Mouse (Mus musculus) MEL-GATA-1-ER (cell line): ENCODE data around the gene Emc6.

ENCODE experiments used
- DNase-seq: peaks from one replicate; pipeline ENCODE4 v3.0.0-alpha.2; 2012; ENCODE audit warnings: low read depth; ENCODE audit errors: extremely low read depth

Emc6 gene

DNA sequence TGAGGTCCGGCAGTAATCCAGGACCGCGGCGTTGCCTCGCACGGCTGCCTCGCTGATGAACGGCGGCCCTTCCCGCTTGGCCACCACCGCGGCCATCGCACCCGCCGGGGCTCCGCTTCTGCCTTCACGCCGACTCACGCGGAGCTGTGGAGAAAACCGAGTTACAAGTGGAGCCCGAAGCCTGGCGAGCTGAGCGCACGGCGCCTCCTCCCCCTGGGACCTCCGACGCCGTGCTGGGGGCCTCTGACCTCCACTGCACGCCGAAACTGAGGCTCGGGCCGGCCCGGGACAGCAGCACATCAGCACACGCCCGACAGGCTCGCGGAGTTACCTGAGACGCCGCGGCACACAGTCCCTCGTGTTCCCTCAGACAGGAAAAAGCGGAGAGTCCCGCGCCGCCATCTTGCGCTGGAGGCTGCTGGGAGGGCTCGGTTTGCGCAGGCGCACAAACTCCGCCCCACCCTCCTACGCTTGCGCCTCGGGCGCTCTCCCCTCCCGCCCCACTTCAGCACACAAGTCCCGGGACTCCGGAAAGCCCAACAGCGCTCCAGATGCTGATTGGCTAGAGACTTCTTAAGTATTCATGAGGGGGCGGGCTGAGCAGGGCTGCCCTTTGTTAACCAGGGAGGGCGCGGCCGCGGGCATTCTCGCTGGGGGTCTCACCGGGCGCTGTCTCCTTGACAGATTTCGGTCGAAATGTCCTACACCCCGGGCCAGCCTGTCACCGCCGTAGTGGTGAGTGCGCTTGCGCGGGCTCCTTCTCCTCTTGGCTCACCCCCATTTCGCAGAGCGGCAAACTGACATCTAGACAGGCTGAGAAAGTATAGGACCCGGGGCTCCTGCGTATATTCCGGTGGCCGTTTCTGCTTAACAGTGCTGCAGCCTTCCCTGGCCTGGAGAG is at the start of gene Emc6, which contains the start of gene Tax1bp3:
TSS of gene Emc6 (minus strand) at position 430 of the 901 bp plus-strand sequence.
TSS of gene Tax1bp3 (plus strand) at position 476 of the 901 bp plus-strand sequence.
- peak; percentile 94 for DNase-seq

DNA sequence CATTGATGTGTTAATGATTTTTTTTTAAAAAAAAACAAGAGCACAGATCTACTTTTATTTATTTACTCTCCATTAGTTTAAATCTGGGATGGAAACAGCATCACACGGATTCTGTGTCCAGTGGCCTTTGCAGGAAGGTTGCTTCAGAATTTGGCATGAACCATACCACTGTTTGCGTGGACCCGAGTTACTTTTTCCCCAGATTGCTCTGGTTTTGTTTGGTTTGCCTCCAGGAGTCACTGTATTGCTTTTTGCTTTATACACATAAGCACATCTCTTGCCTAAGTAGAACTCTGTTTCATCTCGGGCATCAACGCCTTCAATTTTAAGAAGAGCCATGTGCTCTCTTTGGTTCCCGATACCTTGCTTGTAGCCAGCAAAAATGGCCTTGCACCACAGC is 49.0 kb upstream of the Emc6 start:
- DNase-seq, result no peak

DNA sequence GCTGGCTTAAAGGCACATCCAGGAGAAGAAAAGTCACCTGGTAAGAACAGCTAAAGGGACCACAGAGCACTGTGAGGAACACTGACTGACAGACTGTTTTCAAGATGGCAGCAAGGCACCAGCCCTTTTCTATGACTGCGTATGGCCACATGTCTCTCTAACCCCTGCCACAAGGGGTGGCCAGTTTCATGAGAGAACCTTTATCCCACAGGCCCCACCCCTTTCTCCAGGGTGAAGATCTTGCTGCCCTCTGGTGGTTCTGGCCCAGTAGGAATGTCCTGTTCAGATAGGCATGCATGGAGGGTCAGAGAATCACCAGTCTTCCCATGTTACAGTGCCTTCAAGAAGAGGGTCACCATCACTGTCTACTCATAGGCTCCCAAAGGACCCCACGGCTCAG is 47.1 kb upstream of the Emc6 start:
- DNase-seq, result no peak

DNA sequence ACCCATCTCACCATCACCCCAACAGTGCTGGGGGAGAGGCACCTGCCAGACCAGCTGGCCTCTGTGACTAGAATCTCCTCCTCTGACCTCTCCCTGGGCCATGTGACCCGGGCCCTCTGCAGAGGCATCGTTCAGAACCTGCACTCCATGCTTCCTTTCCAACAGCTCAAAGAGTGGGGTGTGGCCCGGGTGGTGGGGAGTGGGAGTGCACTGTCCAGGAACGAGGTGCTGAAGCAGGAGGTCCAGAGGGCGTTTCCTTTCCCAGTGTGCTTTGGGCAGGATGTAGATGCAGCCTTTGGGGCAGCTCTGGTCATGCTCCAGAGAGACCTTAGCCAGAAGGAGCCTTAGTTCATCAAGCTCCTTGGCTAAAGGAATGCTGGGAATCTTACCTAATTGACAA is 46.0 kb upstream of the Emc6 start:
- DNase-seq, result no peak

DNA sequence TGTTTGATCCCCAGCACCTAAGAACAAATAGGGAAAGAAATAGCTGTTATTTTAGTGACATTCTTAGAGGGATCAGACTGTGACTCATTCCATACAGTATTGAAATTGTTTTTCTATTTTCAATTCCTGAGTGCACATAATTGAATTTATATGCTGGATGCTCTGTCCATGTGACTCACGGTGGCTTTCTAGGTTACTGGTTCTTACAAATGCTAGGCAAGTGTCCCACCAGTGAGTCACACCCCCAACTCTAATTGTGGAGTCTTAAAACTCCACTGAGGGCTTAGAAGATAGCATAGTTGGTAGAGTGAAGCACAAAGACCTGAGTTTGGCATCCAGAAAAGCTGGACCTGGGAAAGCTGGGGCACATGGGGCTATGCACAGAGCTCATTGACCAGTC is 43.8 kb upstream of the Emc6 start:
- no peak for DNase-seq

DNA sequence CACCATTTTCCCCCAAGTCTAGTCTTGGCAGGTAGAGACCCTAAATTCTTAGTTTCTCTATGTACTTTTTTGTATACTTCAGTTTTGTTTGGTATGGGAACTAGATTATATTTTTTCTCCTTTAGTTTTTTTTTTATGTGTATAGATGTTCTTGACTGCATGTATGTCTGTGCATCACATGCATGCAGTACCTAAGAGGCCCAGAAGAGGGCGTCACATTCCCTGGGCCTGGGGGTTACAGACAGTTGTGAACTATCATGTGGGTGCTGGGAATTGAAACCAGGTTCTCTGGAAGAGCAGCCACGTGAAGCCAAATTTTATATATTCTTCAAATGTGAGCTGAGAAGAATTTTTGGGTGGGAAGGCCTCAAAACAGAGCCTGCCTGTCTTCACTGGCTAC is 42.8 kb upstream of the Emc6 start:
- DNase-seq, result no peak

DNA sequence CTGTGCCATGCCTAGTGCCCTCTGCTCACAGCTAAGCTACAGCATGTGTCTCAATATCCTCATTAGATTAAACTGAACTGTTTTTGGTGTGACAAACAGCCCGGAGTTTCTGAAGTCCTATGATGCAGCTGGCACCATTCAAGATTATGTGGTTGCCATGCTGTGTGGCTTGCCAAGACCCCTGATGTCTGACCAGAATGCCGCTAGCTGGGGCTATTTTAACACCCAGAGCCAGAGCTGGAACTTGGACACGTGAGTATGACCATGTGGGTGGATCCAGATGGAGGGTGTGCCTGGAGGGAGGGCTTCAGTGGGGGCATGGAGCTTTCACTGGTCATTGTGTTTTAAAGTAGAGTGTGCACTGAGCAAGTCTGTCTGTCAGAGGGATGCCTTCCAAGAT is 37.1 kb upstream of the Emc6 start:
- no peak for DNase-seq

DNA sequence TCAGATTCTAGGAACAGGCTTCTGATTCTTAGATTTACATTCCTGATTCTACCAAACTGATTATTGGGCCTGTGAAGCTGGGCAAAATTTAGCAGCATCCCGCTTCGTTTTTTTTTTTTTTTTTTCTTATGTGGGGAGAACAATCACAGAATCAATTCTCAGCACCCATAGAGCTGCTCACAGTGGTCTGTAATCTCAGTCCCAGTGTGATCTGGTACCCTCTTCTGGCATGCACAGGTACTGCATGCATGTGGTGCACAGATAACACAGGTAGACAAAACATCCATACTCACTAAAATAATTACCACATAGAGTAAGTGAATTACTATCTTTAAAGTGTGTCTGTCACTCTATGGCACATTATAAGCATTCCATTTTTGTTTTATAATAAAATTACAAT is 30.8 kb upstream of the Emc6 start:
- no peak for DNase-seq

DNA sequence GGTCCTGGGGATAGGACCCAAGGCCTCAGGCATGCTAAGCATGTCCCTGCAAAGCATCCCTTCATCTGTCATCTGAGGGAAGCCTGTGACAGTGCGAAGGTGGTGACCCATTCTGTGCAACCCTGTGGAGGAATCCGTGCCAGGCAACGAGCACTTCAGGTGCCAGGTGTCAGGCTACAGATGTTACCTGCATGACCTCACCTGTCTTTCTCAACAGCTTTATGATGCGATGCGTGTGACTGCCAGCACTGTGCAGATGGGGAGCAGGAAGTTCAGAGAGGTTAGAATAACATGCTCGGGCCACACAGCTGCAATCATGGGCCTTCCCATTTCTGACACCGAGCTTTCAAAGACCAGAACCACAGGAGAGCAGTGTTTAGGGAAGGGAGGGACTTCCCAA is 28.4 kb upstream of the Emc6 start:
- no peak for DNase-seq

DNA sequence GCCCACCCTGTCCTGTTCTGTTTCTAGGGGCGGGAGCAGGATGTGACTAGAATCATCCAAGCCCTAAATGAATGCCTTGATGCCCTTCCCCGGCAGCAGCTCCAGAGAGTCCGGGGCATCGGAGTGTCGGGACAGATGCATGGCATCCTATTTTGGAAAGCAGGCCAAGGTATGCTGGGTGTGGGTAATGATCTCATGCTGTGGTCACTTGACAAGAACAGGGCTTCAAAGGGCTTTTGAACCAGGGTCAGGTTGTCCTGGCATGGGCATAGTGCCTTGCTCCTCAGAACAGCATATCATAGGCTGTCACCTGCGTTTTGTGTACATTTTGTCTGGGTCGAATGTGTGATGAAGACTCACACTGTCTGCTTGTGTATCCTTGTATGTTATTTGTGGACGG is 27.1 kb upstream of the Emc6 start:
- no peak for DNase-seq

DNA sequence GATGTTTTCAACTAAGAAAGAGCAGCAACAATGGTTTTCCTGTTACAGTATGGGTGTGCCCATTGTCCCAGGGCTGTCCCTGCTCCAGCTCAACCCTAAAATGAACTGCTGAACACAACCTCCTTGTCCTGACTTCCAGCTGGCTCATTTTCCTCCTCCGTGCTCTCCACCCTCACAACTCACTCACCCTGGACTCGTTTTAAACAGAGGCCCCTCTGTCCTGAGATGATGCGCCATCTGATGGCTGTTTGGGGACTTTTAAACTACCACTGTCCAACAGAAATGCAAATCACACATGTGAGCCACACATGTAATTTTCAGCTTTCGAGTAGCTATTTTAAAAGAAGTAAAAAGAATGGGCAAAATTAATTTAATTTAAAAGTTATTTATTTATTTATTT is 24.8 kb upstream of the Emc6 start:
- no peak for DNase-seq

DNA sequence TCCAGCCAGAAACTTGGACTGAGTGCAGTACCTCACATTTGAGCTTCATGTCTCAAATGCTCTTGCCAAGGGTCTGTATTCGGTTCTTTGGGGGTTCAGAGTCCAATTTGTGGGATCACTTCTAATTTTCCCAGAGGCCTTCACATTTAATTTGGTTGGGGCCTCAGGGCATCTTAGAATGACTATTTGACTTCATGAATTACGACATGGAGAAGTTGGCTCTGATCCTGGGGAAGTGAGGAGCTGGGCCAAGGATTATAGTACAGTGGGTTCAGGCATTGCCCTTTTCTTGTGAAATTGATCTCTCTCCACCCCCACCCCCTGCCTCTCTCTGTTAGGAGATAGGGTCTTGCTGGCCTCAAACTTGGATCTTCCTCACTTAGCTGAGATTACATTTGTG is 24.2 kb upstream of the Emc6 start:
- DNase-seq, result no peak

DNA sequence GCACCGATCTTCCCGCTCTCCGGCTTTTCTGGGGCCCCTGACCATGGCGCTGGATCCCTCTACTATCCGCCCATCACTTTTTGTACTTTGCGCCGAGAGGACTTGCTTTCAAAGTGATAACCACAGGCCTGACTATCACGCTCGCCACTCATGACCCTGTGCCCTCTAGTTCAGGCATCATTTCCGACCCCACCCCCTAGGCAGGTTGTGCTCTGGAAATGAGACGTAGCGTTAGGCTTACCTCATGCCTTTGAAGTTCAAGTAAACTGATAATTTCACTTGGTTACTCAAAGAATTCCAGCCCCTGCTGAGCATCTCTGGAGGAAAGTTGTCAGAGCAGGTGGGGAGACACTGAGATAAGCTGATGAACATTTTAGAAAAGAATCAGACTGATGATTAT is 23.0 kb upstream of the Emc6 start:
- peak; percentile 26 for DNase-seq

DNA sequence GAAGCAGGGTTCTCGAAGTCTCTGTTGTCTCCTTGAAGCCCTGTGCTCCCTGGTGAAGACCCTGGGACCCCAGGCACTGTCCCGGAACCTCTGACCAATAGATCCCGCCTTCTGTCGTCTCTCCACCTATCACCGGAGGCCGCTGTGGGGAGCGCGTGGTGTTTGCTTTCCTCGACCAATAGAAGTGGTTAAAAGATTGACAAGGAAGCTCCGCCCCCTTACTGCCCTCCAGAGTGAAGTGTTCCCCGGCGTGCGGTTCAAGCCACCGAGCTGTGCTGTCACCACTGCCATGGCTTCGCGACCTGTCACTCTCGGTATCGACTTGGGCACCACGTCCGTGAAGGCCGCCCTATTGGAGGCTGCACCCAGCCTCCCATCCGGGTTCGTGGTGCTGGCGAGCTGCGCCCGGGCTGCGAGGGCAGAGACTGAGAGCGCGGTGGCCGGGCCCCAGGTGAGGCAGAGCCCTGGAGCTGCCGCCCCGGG is 22.4 kb upstream of the Emc6 start, which contains the start of gene Shpk:
TSS of gene Shpk (plus strand) at position 231 of the 483 bp plus-strand sequence.
- DNase-seq, result peak; percentile 90

DNA sequence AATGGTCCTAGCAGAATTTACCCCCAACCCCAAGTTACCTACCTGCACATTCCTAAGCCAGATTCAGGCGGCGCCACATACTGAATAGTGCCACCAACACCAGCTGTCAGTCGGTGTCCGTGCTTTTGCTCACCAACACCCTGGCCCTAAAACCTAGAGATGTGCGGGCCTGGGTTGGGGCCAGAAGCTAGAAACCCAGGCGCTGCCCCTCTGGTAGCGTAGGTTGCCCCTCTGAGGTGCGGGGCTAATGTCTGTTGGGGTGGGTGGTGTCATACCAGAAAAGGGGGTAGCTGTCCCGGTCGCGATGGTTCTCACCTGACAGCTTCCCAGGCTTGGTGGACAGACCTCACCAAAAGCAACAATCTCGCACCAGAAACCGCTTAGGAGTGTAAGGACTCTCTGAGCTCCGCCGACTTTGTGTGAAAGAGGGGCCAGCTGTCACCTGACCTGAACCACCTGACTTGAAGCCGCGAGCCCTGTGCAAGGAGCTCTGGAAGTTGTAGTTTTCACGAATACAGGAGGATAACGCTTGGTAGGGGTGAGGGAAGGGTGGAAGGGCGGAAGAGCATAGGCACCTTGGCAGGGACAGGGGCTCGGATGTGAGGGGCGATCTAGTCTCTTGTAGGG is 21.9 kb upstream of the Emc6 start, which contains the start of gene Ctns:
TSS of gene Ctns (minus strand) at position 440 of the 627 bp plus-strand sequence.
- DNase-seq, result peak; percentile 83

DNA sequence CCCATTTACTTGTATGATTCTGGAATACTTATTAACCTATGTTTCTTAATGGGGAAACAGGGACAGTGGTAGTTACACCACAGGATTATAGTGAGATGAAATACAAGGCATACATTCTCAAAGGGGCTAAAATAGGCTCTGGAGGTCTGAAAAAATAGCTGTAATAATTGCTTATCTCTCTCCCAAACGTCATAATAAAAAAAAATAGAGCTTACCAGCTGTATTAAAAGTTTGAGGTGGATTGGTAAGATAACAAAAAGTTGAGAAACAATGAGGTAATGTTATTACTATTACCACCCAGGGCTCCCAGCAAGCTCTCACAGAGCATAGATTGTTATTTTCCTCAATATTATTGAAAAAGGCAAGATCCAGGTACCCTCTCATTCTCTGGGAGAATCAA is 21.4 kb upstream of the Emc6 start:
- no peak for DNase-seq

DNA sequence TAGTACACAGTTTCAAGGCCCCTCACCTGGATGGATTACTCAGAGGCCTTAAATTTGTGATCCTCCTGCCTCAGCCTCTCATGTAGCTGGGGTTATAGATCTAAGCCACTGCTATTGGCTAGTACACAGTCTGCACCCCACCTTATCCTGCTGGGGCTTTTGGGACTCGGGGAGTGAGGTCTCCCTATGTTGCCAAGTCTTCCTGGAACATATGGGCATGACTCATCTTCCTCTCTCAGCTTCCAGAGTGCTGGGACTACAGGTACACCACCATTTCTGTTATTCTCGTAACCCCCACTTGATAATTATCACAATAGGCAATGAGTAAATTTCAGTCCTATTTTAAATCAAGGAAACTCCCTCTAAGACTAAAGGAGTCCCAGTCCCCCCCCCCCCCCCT is 17.6 kb upstream of the Emc6 start:
- DNase-seq, result no peak

DNA sequence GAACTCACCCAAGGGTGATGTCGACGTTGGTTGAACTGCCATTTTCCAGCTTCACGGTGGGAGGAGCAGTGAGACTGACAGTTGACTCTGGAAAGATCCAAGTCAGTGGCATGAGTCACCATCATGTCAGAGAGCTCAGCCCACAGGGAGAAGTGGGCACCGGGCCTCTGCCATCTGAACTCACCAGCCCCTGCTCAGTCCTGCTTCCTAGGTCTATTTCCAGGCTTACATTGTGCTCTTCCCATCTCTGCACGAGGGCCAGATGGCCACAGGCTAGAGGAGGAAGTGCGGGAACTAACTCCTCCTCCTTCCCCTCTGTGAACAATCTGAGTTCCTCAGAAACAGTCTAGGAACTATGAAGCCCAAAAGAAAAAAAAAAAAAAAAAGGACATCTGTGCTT is 16.2 kb upstream of the Emc6 start:
- no peak for DNase-seq

DNA sequence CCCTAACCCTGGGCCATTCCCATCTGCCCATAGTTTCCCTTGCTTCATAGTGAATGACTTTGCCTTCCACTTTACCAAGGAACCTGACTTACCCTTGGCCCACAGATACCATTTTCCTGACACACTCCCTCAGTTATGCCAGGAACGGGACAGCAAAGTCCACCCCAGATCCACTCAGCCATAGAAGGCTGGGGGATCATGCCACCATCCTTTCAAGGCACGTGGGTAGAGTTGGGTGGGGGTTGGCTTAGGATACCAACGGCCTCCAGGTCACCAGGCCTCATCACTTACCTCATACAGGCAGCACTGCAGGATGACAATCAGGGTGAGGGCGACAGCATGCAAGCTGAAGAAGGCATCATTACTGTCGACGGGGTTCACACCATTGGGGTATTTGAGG is 10.4 kb upstream of the Emc6 start:
- DNase-seq, result no peak

DNA sequence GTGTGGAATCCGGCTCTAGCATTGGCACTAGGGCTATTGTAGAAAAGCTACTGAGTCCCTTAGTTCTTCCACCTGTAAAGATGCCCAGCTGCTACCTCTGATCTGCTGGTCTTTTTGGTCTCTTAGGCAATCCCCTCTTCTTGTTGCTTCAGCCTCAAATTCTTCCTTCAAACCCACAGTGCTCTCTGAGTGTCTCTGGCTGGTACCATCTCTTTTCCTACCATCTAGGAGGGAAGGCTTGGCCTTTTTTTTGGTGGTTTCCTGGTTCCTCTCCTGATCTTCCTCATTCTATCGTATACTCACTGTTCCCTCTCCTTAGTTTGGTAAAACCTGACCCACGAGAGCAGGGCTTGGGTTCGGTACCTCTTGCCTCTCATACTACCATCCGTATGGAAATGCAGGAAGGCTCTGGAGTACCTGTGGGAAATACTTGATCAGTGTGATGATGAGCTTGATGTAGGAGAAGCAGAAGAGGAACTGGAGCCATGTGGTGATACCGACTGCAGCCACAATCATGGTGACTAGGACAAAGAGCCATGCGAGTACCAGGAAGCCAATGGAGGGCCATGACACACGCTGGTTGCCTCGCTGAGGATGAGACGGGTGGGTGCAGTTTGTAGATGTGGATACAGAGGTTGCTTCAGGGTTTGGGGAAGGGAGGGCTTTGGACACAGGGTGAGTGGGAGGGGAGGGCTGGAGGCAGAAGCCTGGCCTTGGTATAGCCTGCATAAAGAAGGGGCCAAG is 9.2 kb upstream of the Emc6 start:
- no peak for DNase-seq

DNA sequence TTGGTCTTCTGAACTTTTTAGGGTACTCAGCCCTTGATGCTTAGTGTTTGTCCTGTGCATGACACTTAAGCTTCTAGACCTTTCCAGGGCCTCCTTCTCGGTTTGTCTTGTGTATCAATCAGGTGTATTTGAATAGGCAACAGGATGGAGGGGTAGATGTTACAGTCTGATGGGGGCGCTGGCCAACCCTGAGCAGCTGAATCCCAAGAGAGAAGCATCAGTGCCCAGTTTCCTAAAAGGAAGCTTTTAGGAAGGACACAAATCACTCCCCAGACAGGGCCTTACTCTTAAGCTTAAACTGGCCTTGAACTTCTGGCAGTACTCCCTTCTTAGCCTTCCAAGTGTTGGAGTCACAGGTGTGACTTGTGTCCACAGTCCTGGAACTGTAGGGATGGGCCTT is 1.1 kb upstream of the Emc6 start:
- DNase-seq, result no peak

DNA sequence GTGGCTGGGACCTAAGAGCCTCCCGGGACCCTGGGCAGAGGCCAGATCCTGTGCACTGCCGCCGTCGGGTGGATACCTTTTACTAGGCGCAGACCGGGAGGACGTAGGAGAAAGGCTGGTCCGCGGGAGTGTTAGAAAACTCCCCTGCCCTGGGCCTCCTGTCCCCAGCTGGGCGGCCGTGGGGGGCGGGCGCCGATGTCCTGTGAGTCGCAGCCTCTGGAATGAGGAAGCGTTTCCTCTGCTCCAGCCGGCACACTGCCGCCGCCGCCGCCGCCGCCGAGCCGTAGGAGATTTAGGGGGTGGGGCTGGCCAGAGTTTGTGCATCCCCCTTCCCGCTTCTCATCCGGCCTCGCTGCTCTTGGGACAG is 655 bp upstream of the Emc6 start:
- no peak for DNase-seq
